Mouse (Mus musculus): ENCODE measurements around the gene Bmt2. TPM values are rescaled to one million over a fixed set of nuclear protein-coding genes. Genes with fewer than 3 reads are reported as not detected.

Gene Bmt2
- polyA plus RNA-seq (2014; fragmentation: Illumina TruSeq; extraction: RNeasy Lipid Tissue Mini Kit (QIAGEN cat#74804); ENCODE audit: low read depth, low replicate concordance): 10.6 TPM

GRCm38 (mm10) chr6:13677818-13678282, at the start of gene Bmt2:
Bmt2 (minus strand) TSS chr6:13677966.

GRCm38 (mm10) chr6:13607621-13608493, 69.9 kb downstream of the Bmt2 start, which contains the start of gene Tmem168:
Tmem168 (minus strand) TSS chr6:13608100.

Other genes starting within 250 kb of the Bmt2 start
- 17.3 TPM for gene Tmem168, start 69.9 kb downstream of the Bmt2 start, polyA plus RNA-seq (2014; fragmentation: Illumina TruSeq; extraction: RNeasy Lipid Tissue Mini Kit (QIAGEN cat#74804); ENCODE audit: low read depth, low replicate concordance)
- gene Gpr85, start 162.0 kb upstream of the Bmt2 start, polyA plus RNA-seq (2014; fragmentation: Illumina TruSeq; extraction: RNeasy Lipid Tissue Mini Kit (QIAGEN cat#74804); ENCODE audit: low read depth, low replicate concordance): 0.26 TPM
- 51.0 TPM for gene 2610001J05Rik, start 193.6 kb upstream of the Bmt2 start, polyA plus RNA-seq (2014; fragmentation: Illumina TruSeq; extraction: RNeasy Lipid Tissue Mini Kit (QIAGEN cat#74804); ENCODE audit: low read depth, low replicate concordance)

All from adipose tissue, adult 10 weeks (tissue).